Mouse (Mus musculus): ENCODE measurements at regions not wholly inside any gene's neighbourhood (a gene's known extent, or its start where the extent isn't known, plus 50 kb on each side); places are given as distances from the start of the nearest gene placed in this dataset.

DNA sequence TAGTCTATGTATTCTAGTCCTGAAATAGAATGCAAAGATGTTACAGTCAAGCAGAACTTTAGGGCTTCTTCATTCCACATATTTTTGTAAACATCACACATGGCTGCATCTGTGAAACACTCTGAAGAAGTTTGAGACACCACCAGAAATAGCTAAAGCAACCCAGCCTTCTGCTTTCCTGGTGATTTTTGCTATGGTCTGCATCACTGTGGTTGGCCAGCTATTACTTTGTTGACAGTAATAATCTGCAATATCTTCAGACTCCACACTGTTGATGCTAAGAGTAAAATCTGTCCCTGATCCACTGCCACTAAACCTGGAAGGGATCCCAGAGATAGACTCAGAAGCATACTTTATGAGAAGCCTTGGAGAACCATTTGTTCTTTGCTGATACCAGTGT is 1065.7 kb downstream of the Rpia start:
- TF ChIP-seq CTCF (IDR thresholded peaks at IDR 0.05; ENCODE audit: low read depth) (no peak), EP300 (IDR thresholded peaks at IDR 0.05; ENCODE audit: low read depth) (no peak)
